Mouse (Mus musculus): ENCODE measurements around the gene Erf. TPM values are rescaled to one million over a fixed set of nuclear protein-coding genes. Genes with fewer than 3 reads are reported as not detected.
A peak's percentile ranks its signal among the peaks of the same experiment; 100 is the strongest.

The Erf gene
- not detected in 2 replicates for polyA plus RNA-seq (2012; ENCODE audit: insufficient read depth, insufficient read length, low replicate concordance, missing spikeins)

- peaks cover 38% of the 10 kb centered on the region for H3K4me1 ChIP-seq (ENCODE audit: control insufficient read depth, insufficient read depth, low read length)
- peak within 1 kb of the TSS; percentile 98 for H3K27ac ChIP-seq (ENCODE audit: insufficient read depth, low read depth, low read length)
- H3K4me3 ChIP-seq (ENCODE audit: insufficient read depth, low read depth, low read length): peak within 1 kb of the TSS; percentile 87
- WGBS: under 1% methylated on average over 70 of the region's 81 CpGs
- no peak for TF ChIP-seq CTCF (IDR thresholded peaks at IDR 0.05; ENCODE audit: insufficient read depth, low read depth, low read length)
- TF ChIP-seq POLR2A (IDR thresholded peaks at IDR 0.05; ENCODE audit: insufficient read depth, low read depth, low read length): peak; percentile 92
These were observed at the start of gene Erf for GRCm38 (mm10) chr7:25250141-25250972. Erf (minus strand) TSS chr7:25250761.

- WGBS: under 1% methylated on average over 52 of the region's 52 CpGs
- peak within 1 kb of the TSS; percentile 57; the same call in 1 of the 2 replicates for H3K27ac ChIP-seq (ENCODE audit: insufficient read depth, low read depth, low read length)
- TF ChIP-seq CTCF (IDR thresholded peaks at IDR 0.05; ENCODE audit: insufficient read depth, low read depth, low read length) (no peak), POLR2A (IDR thresholded peaks at IDR 0.05; ENCODE audit: insufficient read depth, low read depth, low read length) (no peak)
- H3K4me3 ChIP-seq (ENCODE audit: insufficient read depth, low read depth, low read length): peak within 1 kb of the TSS; percentile 86
- 0 out of 2 replicates have a peak, but pooled peaks cover 4% of the 10 kb centered on the region for H3K4me1 ChIP-seq (ENCODE audit: control insufficient read depth, insufficient read depth, low read length)
These were observed 47.1 kb upstream of the Erf start, which contains the start of gene Pafah1b3 for GRCm38 (mm10) chr7:25297454-25298325. Pafah1b3 (minus strand) TSS chr7:25297986.

GRCm38 (mm10) chr7:25296945-25297453 lies 46.4 kb upstream of the Erf start:
- TF ChIP-seq CTCF (IDR thresholded peaks at IDR 0.05; ENCODE audit: insufficient read depth, low read depth, low read length): no peak
- TF ChIP-seq POLR2A (IDR thresholded peaks at IDR 0.05; ENCODE audit: insufficient read depth, low read depth, low read length): no peak
- under 1% methylated on average over 21 of the region's 21 CpGs for WGBS
- Histone ChIP-seq H3K4me1 (ENCODE audit: control insufficient read depth, insufficient read depth, low read length) (0 out of 2 replicates have a peak, but pooled peaks cover 4% of the 10 kb centered on the region), H3K27ac (ENCODE audit: insufficient read depth, low read depth, low read length) (peak overlapping the region; percentile 57; the same call in 1 of the 2 replicates), H3K4me3 (ENCODE audit: insufficient read depth, low read depth, low read length) (peak overlapping the region; percentile 86)

GRCm38 (mm10) chr7:25294960-25295722 lies 44.6 kb upstream of the Erf start:
- H3K27ac ChIP-seq (ENCODE audit: insufficient read depth, low read depth, low read length): no peak overlapping the region
- 86% methylated on average over 12 of the region's 12 CpGs for WGBS
- 0 out of 2 replicates have a peak, but pooled peaks cover 12% of the 10 kb centered on the region for H3K4me1 ChIP-seq (ENCODE audit: control insufficient read depth, insufficient read depth, low read length)
- H3K4me3 ChIP-seq (ENCODE audit: insufficient read depth, low read depth, low read length): no peak overlapping the region
- TF ChIP-seq POLR2A (IDR thresholded peaks at IDR 0.05; ENCODE audit: insufficient read depth, low read depth, low read length): no peak
- no peak for TF ChIP-seq CTCF (IDR thresholded peaks at IDR 0.05; ENCODE audit: insufficient read depth, low read depth, low read length)

GRCm38 (mm10) chr7:25294495-25294894 lies 43.9 kb upstream of the Erf start:
- H3K27ac ChIP-seq (ENCODE audit: insufficient read depth, low read depth, low read length): no peak overlapping the region
- 0 out of 2 replicates have a peak, but pooled peaks cover 12% of the 10 kb centered on the region for H3K4me1 ChIP-seq (ENCODE audit: control insufficient read depth, insufficient read depth, low read length)
- WGBS: 91% methylated on average over 4 of the region's 4 CpGs
- no peak overlapping the region for H3K4me3 ChIP-seq (ENCODE audit: insufficient read depth, low read depth, low read length)
- TF ChIP-seq POLR2A (IDR thresholded peaks at IDR 0.05; ENCODE audit: insufficient read depth, low read depth, low read length): no peak
- no peak for TF ChIP-seq CTCF (IDR thresholded peaks at IDR 0.05; ENCODE audit: insufficient read depth, low read depth, low read length)

- WGBS: 74% methylated on average over 10 of the region's 10 CpGs
- H3K4me3 ChIP-seq (ENCODE audit: insufficient read depth, low read depth, low read length): no peak overlapping the region
- 0 out of 2 replicates have a peak, but pooled peaks cover 12% of the 10 kb centered on the region for H3K4me1 ChIP-seq (ENCODE audit: control insufficient read depth, insufficient read depth, low read length)
- TF ChIP-seq POLR2A (IDR thresholded peaks at IDR 0.05; ENCODE audit: insufficient read depth, low read depth, low read length) (no peak), CTCF (IDR thresholded peaks at IDR 0.05; ENCODE audit: insufficient read depth, low read depth, low read length) (no peak)
- H3K27ac ChIP-seq (ENCODE audit: insufficient read depth, low read depth, low read length): no peak overlapping the region
These were observed 42.7 kb upstream of the Erf start for GRCm38 (mm10) chr7:25293191-25293739.

- peaks cover 11% of the 10 kb centered on the region; the same call in 1 of the 2 replicates for H3K4me1 ChIP-seq (ENCODE audit: control insufficient read depth, insufficient read depth, low read length)
- no peak overlapping the region for H3K4me3 ChIP-seq (ENCODE audit: insufficient read depth, low read depth, low read length)
- no peak overlapping the region for H3K27ac ChIP-seq (ENCODE audit: insufficient read depth, low read depth, low read length)
- TF ChIP-seq POLR2A (IDR thresholded peaks at IDR 0.05; ENCODE audit: insufficient read depth, low read depth, low read length) (no peak), CTCF (IDR thresholded peaks at IDR 0.05; ENCODE audit: insufficient read depth, low read depth, low read length) (no peak)
- WGBS: 50% methylated on average over 7 of the region's 7 CpGs
These were observed 41.5 kb upstream of the Erf start for GRCm38 (mm10) chr7:25292107-25292506.

Measured in olfactory bulb, adult 2 months (tissue).